In the genomic region with DNA sequence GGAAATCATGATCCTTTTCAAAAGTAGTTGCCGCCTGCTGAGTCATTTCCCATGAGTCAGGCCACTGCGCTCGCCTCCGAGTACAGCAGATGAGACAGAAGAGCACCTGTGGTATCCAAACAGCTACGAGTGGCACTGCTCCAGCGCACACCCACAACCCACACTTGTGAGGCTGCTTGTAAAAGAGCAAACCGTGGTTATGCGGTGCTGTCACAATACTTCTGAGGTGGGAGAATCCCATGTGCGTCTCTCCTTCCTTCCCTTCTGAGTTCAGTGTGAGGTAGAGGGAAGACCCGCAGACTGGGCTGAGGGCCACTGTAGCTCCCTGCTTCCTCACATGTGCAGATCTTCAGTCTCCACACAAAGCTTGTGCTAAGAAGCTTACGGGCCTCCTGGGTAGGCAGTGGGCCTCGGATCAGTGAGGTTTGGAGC, we compare ENCODE assay signal across 9 mouse cellular contexts. TPM values are rescaled to one million over a fixed set of nuclear protein-coding genes. Genes with fewer than 3 reads are reported as not detected.
DNase-seq lines count a peak whose midpoint lies in the region; ATAC-seq lines count a peak whose summit lies in the region.
"Had no signal": no experiment of that assay in that cellular context is flagged by ENCODE, and none has a peak within 500 bp of the region (broad histone marks: within the 10 kb centered on the region; RNA-seq: fewer than 3 reads in every experiment).

A gene (minus strand): TSS at position 360 of the 432 bp plus-strand sequence.

- H3K4me1 ChIP-seq in hindbrain, embryonic 16.5 days (ENCODE audit: control insufficient read depth, insufficient read depth, low read depth, low read length), result no peaks in the 10 kb centered on the region
- no peaks in the 10 kb centered on the region for H3K4me1 ChIP-seq in hindbrain, embryonic 12.5 days
- H3K4me1 ChIP-seq in neural tube, embryonic 15.5 days, result no peaks in the 10 kb centered on the region
- H3K4me1 ChIP-seq in forebrain, embryonic 16.5 days (replicated peaks; ENCODE audit: control insufficient read depth, insufficient read depth, low read length), result peaks cover 2% of the 10 kb centered on the region; the same call in 1 of the 2 replicates
- H3K4me1 ChIP-seq: limb, embryonic 12.5 days had no signal

- H3K27me3 ChIP-seq in hindbrain, embryonic 16.5 days (replicated peaks; ENCODE audit: control insufficient read depth, insufficient read depth, low read length), result no peaks in the 10 kb centered on the region
- H3K27me3 ChIP-seq in hindbrain, embryonic 12.5 days, result no peaks in the 10 kb centered on the region
- H3K27me3 ChIP-seq in neural tube, embryonic 15.5 days (replicated peaks), result no peaks in the 10 kb centered on the region
- H3K27me3 ChIP-seq in forebrain, embryonic 16.5 days (replicated peaks; ENCODE audit: control insufficient read depth, insufficient read depth, low read length), result no peaks in the 10 kb centered on the region
- H3K27me3 ChIP-seq: limb, embryonic 12.5 days had no signal

- 42% methylated on average over 12 of the region's 12 CpGs for whole genome bisulfite sequencing in hindbrain, embryonic 16.5 days
- 60% methylated on average over 12 of the region's 12 CpGs for WGBS in hindbrain, embryonic 12.5 days
- WGBS in neural tube, embryonic 15.5 days, result 74% methylated on average over 12 of the region's 12 CpGs
- 24% methylated on average over 12 of the region's 12 CpGs for WGBS in forebrain, embryonic 16.5 days

- peak; percentile 42 to 90 for DNase-seq in left cerebral cortex, adult 8-10 months (ENCODE audit: low spot score in 2 of 2)
- DNase-seq in telencephalon, adult 2 months (ENCODE audit: low read depth, low spot score), result peak; percentile 89

- no peak within 1 kb of the TSS for H3K4me3 ChIP-seq in hindbrain, embryonic 16.5 days (ENCODE audit: low read length)
- no peak within 1 kb of the TSS for H3K4me3 ChIP-seq in hindbrain, embryonic 12.5 days
- H3K4me3 ChIP-seq in neural tube, embryonic 15.5 days (replicated peaks), result no peak within 1 kb of the TSS
- no peak within 1 kb of the TSS for H3K4me3 ChIP-seq in forebrain, embryonic 16.5 days (replicated peaks; ENCODE audit: low read length)
- H3K4me3 ChIP-seq: limb, embryonic 12.5 days had no signal

- H3K9me3 ChIP-seq in hindbrain, embryonic 16.5 days (ENCODE audit: control insufficient read depth, low read length), result no peaks in the 10 kb centered on the region
- no peaks in the 10 kb centered on the region for H3K9me3 ChIP-seq in hindbrain, embryonic 12.5 days (replicated peaks)
- H3K9me3 ChIP-seq in neural tube, embryonic 15.5 days (replicated peaks), result no peaks in the 10 kb centered on the region
- H3K9me3 ChIP-seq in forebrain, embryonic 16.5 days (ENCODE audit: control insufficient read depth, low read length), result no peaks in the 10 kb centered on the region
- H3K9me3 ChIP-seq: limb, embryonic 12.5 days had no signal

- H3K27ac ChIP-seq in hindbrain, embryonic 16.5 days (ENCODE audit: low read depth, low read length), result peak within 1 kb of the TSS; percentile 14; the same call in 1 of the 2 replicates
- H3K27ac ChIP-seq in hindbrain, embryonic 12.5 days, result no peak within 1 kb of the TSS
- H3K27ac ChIP-seq in neural tube, embryonic 15.5 days (replicated peaks), result no peak within 1 kb of the TSS
- H3K27ac ChIP-seq in forebrain, embryonic 16.5 days (ENCODE audit: low read length), result no peak within 1 kb of the TSS
- H3K27ac ChIP-seq: limb, embryonic 12.5 days had no signal

- no peak; the same call in 1 of the 2 replicates for ATAC-seq in hindbrain, embryonic 16.5 days
- no peak for ATAC-seq in hindbrain, embryonic 12.5 days (ENCODE audit: low FRiP score)
- ATAC-seq in common myeloid progenitor, adult 5-6 weeks (replicated peaks; ENCODE audit: low read depth, poor library complexity, severe bottlenecking), result peak; percentile 85
- ATAC-seq in neural tube, embryonic 15.5 days (ENCODE audit: low FRiP score), result no peak
- ATAC-seq in monocyte, adult 5-6 weeks (replicated peaks; ENCODE audit: insufficient number of reproducible peaks, low FRiP score, low TSS enrichment, poor library complexity, severe bottlenecking), result no peak
- ATAC-seq in forebrain, embryonic 16.5 days, result no peak

- H3K9ac ChIP-seq in hindbrain, embryonic 16.5 days (ENCODE audit: low read depth, low read length), result no peak within 1 kb of the TSS
- no peak within 1 kb of the TSS for H3K9ac ChIP-seq in hindbrain, embryonic 12.5 days
- no peak within 1 kb of the TSS for H3K9ac ChIP-seq in neural tube, embryonic 15.5 days (replicated peaks)
- H3K9ac ChIP-seq in forebrain, embryonic 16.5 days (replicated peaks; ENCODE audit: low read depth, low read length), result no peak within 1 kb of the TSS
- H3K9ac ChIP-seq: limb, embryonic 12.5 days had no signal

- peaks cover 23% of the 10 kb centered on the region for H3K36me3 ChIP-seq in hindbrain, embryonic 16.5 days (ENCODE audit: control insufficient read depth, insufficient read depth, low read length)
- peaks cover 48% of the 10 kb centered on the region for H3K36me3 ChIP-seq in hindbrain, embryonic 12.5 days
- peaks cover 59% of the 10 kb centered on the region for H3K36me3 ChIP-seq in neural tube, embryonic 15.5 days
- peaks cover 14% of the 10 kb centered on the region for H3K36me3 ChIP-seq in forebrain, embryonic 16.5 days (ENCODE audit: control insufficient read depth, insufficient read depth)

- no peak within 1 kb of the TSS for H3K4me2 ChIP-seq in hindbrain, embryonic 16.5 days (ENCODE audit: low read length)
- H3K4me2 ChIP-seq in hindbrain, embryonic 12.5 days (replicated peaks), result no peak within 1 kb of the TSS
- no peak within 1 kb of the TSS for H3K4me2 ChIP-seq in neural tube, embryonic 15.5 days
- H3K4me2 ChIP-seq in forebrain, embryonic 16.5 days (ENCODE audit: low read length), result no peak within 1 kb of the TSS
- H3K4me2 ChIP-seq: limb, embryonic 12.5 days had no signal

RNA-seq across cellular contexts. Expression of the gene that starts here (rescaled TPM):
- 0.61 and 0.84 TPM in 2 replicates for polyA plus RNA-seq in hindbrain, embryonic 16.5 days (2015; fragmentation: Nextera tagmentation; extraction: Ambion mirVana)
- 0.59 and 0.81 TPM in 2 replicates for polyA plus RNA-seq in hindbrain, embryonic 12.5 days (2016; fragmentation: Nextera tagmentation; extraction: Ambion mirVana)
- total RNA-seq in common myeloid progenitor, adult 5-6 weeks (2017), result 1.3 and 3.4 TPM in 2 replicates
- 1 to 10 TPM in 3 of 4 experiments, under 1 TPM in 1; 0.78 to 1.7 (median 1.6) TPM for total RNA-seq in left cerebral cortex, adult 8-10 months (2022)
- polyA plus RNA-seq in neural tube, embryonic 15.5 days (2015; fragmentation: Nextera tagmentation; extraction: Ambion mirVana), result 0.86 and 1.3 TPM in 2 replicates
- total RNA-seq in monocyte, adult 5-6 weeks (2017), result 0.38 to 1.1 TPM in 2 of 3 replicates, not detected in the other
- polyA plus RNA-seq in forebrain, embryonic 16.5 days (2015; fragmentation: Nextera tagmentation; extraction: Ambion mirVana), result 0.55 and 0.75 TPM in 2 replicates
